Mouse (Mus musculus): Measurements from ENCODE around the gene Gng5.

Gene Gng5

DNA sequence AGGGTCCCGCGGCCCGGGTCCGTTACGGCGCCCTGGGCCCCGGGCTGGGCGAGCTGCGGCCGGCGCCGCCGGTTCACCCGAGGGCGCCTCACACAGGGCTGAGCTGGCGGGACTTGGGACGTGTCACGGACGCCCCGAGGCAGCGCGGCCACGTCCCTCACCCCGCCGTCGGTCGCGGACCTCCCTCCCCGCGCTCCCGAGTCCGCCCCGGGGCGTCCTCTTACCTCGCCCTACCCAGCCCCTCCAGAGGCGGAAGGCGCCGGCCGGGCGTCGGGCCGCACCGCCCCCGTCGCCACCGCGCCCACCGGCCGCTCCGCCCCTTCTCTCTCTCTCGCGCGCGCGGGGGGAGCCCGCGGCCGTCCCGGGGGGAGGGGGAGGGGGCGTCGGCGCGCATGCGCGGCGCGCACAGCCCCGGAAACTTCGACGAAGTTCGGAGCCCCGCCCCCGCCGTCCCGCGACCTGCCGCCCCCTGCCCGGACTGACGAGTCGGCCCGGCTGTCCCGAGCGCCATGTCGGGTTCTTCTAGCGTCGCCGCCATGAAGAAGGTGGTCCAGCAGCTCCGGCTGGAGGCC lies at the start of gene Gng5, which contains the start of gene Spata1:
Gene Gng5, plus strand, starts transcription at position 377 of the 572 bp plus-strand sequence.
Gene Spata1, minus strand, starts transcription at position 323 of the 572 bp plus-strand sequence.
- DNase-seq (ENCODE audit: low spot score) = peak; percentile 24

DNA sequence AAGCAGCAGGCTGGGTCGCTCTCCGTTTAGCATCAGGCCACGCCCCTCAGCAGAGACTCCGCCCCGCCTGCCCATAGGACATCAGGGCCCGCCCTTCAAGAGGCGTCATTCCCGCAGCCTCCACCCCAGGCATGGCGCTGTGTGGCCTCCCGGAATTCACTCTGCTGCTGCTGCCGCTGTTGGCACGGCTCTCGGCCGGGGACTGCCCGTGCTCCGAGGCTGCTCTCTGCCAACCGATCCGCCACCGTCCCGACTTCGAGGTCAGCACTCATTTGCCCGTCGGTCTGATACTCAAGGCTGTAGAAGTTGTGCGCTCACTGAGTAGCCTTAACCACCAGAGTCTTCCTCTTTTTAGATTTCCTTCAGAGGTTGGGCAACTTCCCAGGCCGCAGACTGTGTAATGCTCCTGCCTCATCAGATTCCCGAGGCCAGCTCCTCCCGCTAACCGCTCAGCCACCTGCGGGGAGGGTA lies 49.2 kb upstream of the Gng5 start:
- DNase-seq (ENCODE audit: low spot score) = peak; percentile 86

DNA sequence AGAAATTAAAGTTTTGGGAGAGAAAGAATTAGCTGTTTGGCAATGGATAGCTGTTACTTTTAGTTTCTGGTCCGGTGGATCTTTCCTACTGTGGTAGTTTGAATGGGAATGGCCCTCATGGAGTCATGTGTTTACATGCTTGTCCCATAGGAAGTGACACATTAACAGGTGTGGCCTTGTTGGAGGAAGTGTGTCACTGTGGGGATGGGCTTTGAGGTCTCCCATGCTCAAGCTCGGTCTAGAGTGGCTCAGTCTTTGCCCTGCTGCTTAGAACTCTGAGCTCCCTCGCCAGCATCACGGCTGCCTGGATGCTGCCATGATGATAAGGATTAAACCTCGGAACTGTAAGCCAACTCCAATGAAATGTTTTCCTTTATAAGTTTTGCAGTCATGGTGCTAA lies 48.2 kb upstream of the Gng5 start:
- DNase-seq (ENCODE audit: low spot score) = no peak

DNA sequence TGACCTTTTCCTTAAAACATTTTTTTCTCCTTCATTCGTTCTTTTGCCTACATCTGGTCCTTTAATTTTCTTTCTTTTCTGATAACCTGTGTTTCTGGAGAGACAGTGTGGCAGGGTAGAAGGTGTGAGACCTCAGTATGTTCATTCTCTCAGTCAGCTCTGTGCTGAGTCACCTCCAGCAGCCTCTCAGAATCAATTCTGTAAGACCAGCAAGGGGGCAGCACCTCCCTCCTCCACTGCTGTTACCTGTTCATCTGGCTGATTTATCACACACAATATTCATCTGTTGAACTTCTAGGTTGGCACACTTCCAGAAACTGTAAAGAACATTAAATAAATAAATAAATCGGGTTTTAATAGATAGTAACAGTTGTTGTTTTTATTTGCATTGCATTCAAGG lies 36.7 kb upstream of the Gng5 start:
- no peak for DNase-seq (ENCODE audit: low spot score)

DNA sequence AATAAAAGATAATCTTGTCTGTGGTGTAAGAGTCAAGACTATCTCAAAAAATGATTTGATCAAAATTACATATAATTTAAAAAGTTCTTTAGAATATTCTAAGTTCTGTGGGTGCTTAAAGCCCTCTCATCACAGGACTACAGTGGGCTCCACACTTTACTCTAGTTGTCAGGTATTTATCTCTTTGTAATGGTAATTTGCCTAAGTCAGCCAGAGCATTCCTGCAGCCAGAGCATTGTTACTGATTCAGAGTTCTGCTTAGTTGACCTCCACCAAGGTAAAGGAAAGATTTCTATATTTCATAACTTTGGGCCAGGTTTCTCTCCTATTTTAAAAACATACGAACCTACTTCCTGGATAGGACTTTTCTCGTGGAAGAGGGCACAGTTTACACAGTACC lies 30.4 kb upstream of the Gng5 start:
- DNase-seq (ENCODE audit: low spot score) = no peak

DNA sequence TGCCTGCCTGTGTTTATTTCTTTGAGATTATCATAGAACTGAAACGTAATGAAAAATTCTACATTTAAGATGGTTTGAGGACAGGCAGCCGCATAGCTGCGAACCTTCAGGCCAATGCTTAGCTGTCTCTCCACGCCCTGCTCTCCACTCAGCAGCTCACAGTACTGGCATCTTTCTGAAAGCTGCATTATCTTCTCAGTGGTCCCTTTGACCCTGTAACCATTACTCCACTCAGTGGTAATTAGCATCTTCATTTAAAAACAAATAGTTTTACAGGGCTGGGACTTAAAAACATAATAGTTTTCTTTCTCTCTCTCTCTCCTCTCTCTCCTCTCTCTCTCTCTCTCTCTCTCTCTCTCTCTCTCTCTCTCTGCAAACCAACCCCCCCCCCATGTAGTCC lies 26.9 kb upstream of the Gng5 start:
- no peak for DNase-seq (ENCODE audit: low spot score)

DNA sequence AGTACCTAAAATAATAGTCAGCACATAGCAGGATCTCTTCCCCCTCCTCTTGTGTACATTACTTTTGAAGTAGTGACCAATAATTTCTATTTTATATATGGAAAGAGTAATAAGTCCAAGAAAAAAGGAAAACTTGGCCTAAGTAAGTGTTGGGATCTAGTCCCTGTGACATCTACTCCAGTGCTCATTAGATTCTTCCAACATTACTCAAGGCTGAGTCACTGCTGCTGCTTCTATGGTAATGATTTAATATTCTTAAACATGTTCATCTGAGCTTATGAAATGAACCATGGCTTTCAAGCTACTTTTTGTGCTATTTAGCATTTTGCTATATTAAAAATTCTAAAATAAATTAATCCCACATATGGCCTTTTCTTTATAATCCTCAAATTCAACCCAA lies 25.9 kb upstream of the Gng5 start:
- no peak for DNase-seq (ENCODE audit: low spot score)

DNA sequence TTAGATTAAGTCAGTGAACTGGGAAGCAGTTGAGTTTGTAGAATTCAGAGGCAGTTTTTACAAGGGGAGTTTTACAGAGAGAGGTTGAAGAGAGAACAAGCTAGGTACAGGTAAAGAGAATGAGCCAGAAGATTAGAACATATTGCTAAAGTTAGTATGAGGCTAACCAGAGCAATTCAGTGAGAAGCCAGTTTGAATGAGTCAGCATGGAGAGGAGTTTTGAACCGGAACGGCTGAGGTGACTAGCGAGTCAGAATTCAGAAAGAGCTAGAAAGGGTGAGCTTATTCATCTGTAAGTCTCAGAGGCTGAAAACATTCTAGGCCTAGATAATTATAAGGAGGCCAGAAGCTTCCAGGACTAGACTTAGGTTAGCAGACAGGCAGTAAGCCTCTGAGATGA lies 25.2 kb upstream of the Gng5 start:
- DNase-seq (ENCODE audit: low spot score) = no peak

DNA sequence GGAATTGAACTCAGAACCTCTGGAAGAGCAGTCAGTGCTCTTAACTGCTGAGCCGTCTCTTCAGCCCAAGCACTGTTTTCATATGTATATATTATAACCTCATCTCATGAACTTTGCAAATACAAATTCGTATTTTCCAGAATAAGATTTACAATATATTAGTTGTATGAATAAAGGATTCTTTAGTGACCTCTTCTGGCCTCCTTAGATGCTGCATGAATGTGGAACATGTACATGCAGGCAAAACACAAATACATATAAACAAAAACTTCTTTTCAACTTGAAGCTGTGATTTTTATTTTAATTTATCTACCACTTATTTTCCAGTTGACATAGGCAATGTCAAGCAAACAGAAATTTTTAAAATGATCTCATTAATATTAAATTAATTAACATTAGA lies 17.6 kb upstream of the Gng5 start:
- DNase-seq (ENCODE audit: low spot score) = no peak

DNA sequence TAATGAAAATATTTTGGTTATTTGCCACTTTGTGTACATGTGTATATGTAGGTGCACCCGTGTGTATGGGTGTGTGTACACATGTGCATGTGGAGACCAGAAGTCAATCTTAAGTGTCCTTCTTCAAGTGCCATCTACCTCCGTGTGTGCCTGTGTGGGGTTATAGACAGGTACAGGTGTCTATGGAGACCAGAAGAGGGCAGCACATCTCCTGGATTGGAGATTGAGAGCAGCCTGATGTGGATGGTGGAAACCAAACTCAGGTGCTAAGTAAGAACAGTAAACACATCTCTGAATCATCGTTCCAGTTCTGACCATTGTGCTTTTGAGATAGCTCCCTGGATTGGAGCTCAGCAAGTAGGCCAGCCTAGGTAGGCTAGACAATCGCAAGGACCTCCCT lies 13.1 kb upstream of the Gng5 start:
- no peak for DNase-seq (ENCODE audit: low spot score)

DNA sequence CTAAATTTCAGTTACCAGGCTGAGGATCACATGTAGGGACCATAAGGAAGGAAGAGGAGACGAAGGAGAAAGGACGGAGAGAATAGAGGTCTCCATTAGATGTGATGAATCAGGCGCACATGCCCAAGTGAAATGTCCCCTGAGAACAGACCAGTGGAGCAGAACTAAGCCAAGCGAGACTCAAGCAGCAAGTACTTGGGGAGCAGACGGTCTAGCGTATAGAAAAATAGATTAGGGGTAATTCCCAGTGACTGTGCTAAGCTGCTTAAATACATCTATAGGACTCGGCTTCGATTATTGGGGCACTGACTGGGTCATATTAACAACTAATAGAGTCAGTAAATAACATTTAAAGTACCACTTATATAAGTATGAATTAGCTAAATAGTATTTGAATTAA lies 4.7 kb upstream of the Gng5 start:
- DNase-seq (ENCODE audit: low spot score) = no peak

DNA sequence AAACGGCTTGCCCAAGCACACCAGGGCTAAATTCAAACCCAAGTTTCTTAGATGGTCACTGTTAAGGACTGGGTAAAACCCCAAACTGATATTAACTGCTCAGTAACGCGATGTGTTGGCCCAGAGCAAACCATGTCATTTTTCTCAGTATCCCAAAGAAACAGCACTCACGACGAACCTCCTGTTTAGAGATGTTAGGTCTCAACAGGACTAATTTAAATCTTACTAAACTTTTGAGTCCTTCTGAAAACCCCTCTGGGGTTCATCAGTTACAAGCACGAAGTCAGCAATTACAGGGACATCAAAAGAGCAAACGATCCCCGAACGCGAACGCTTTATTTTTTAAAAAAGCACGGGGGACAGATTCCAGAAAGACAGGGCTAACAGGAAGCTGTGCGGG lies 618 bp upstream of the Gng5 start:
- no peak for DNase-seq (ENCODE audit: low spot score)

DNA sequence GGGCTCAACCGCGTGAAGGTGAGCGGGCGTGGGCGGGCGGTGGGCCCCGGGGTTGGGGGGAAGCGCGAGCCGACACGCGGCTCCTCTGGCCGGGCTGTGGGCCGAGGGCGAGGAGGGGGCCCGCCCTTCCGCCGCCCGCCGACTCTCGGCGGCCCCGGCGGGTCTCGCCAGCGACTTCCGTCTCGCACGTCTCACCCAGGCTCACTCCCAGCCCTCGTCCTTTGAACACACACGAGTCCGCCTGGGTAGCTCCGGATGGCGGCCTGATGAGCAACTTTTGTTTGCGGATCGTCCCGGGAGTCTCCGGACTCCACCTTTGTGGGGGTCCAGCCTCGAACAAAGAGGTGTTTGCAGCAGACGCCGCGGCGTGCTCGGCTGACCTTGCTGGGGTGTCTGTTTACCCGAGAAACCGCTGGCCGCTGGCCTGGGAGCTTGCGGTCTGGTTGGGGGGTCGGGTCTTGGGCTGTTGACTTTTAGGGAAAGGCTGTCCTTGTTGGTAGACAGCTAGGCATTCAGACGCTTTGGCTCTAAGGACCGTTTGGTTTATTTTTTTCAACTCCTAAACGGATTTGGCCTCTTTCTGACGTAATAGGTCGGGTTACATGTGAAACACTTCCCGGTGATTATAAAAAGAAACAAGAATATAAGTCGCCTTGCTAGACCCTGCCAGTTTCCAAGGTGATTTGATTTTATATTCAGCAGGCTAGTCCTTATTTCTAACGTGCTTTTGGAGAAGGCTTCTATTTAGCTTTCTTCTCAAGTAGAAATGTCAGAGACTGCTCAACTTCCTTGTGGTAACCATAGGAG lies 599 bp downstream of the Gng5 start:
- DNase-seq (ENCODE audit: low spot score) = no peak

DNA sequence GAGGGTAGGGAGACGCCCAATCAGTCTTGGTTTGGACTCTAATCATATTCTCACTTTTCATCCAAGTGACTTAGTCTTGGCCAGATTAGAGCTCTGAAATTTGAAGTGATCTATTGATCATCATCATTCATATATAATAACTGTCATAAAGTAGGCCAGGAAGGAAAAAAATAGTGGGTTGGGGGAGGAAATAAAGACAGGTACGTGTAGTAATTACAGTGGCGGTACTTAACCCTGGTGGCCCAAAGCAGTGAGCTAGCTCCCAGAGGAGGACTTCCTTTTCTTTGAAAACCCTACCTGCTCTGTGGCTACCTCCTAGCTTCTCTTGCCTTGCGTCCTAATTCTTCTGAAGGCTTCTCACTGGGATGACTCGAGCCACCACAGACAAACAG lies 1.2 kb downstream of the Gng5 start:
- DNase-seq (ENCODE audit: low spot score) = no peak

DNA sequence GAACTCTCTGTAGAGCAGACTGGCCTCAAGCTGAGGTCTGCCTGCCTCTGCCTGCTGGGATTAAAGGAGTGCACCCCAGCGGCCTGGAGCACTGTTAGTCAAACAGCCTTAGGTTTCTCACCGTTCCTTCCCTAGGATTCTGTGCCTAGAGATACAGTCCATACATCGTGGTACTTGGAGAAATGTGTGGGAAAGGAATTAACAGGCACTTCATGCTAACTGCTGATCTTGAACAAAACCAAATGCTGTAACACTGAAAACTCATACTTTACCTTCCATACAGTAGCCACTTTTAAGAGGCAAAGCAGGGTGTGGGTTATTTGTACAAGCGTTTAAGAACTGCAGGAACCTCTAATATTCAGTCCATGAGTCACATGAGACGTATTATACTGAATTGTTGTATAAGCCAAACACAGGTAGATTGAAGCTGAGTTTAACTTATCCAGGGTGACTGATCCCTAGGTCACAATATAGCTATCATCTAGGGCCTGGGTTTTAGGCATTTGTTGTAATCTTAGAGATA lies 2.1 kb downstream of the Gng5 start:
- DNase-seq (ENCODE audit: low spot score) = no peak

DNA sequence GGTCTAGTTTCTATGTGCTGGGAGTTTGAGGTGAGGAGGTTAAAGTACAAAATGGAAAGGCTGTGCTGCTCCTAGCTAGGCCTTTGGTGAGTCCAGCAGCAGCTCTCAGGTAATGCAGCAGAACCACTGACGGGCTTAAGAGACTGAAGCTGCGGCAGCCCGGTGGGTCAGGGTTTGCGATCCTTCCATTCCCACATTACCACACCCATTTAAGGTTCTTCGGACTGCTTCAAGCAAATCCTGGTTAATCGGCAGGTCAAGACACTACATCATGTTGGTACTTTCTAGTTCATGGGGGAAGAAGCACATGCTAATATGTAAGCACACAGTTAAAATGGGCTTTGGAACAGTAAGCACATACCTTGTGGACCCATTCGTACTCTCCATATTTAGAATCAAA lies 7.1 kb downstream of the Gng5 start:
- no peak for DNase-seq (ENCODE audit: low spot score)

DNA sequence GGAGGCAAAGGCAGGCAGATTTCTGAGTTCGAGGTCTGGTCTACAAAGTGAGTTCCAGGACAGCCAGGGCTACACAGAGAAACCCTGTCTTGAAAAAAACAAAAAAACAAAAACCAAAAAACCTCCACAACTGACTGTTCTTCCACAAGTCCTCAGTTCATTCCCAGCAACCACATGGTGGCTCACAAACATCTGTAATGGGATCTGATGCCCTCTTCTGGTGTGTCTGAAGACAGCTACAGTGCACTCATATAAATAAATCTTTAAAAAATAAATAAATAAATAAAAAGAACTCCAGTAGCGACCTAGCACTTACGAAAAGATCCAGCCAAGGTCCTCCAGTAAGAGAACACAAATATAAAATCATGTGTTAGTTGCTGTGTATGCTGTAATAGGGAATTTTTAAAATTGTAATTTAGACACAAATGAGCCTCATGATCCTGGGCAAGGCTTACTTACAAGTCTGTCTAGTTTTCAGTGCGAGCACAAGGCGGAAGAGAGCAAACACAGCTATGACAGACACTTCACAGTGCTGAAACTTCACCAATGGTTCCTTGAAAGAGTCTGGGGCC lies 20.7 kb downstream of the Gng5 start:
- DNase-seq (ENCODE audit: low spot score) = no peak

DNA sequence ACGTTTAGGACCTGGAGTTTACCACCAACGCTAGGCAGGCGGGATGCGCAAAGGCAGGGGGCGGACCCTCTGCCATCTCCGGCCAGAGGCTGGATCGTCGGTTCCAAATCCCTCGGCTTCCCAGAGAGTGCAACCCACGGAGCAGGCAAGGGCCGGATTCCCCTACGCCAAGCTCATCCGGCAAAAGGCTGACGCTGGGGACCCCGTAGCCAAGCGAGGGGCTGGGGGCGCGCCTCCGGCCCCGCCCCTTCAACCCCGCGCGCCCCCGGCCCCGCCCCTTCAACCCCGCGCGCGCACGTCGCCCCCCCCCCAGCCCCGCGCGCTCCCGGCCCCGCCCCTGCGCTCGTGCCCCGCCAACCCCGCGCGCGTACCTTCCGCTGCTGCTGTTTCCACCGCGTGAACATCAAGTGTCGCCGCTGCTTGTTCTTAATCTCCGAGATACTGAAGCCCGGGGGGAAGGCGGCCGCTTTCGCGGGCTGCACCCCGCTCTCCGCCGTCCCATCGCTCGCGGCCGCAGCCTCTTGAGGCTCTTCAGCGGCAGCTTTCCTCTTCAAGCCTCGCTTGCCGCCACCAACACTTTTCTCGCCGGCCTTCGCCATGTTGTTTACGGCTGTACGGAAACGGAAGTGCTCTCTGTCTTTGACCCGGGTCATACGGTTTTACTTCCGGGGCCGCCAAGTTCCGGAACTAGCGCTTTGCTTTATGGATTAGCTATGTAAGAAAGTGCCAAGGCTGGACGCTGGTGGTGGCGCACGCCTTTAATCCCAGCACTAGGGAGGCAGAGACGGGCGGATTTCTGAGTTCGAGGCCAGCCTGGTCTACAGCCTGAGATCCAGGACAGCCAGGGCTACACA lies 21.4 kb downstream of the Gng5 start, which contains the start of gene Rpf1:
Gene Rpf1, minus strand, starts transcription at position 632 of the 854 bp plus-strand sequence.
- DNase-seq (ENCODE audit: low spot score) = peak; percentile 87

DNA sequence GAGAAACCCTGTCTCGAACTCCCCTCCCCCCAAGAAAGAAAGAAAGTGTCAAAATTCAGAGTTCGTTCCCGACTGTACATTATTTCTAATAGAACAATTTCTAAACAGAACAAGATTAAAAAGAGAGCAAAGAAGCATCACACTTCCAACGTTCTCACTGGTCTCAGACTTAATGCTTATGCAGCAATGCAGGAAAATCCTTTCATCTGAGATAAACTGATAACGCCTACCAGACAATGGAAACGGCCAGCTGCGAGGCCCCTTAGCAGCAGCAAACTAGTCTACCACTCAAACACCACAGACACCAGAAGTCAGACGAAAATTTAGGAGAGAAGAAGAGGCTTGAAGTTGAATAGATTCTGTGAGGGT lies 22.0 kb downstream of the Gng5 start:
- no peak for DNase-seq (ENCODE audit: low spot score)

DNA sequence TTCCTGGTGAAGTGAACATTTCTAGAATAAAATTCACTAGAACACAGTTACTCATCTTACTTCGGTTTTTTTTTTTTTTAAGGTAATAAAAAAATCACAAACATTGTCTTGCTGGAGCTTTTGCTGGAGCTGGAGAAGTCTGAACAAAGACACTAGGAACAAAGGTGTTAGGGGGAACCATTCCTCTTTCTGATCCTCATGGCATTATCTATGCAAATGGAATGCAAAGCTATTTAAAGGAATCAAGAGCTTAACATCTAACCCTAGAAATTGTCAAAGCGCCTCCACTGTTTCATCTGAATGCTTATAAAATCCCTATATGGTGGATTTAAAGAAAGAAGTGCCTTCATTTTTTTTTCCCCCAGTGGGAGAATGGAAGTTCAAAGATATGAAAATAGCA lies 28.7 kb downstream of the Gng5 start:
- no peak for DNase-seq (ENCODE audit: low spot score)

DNA sequence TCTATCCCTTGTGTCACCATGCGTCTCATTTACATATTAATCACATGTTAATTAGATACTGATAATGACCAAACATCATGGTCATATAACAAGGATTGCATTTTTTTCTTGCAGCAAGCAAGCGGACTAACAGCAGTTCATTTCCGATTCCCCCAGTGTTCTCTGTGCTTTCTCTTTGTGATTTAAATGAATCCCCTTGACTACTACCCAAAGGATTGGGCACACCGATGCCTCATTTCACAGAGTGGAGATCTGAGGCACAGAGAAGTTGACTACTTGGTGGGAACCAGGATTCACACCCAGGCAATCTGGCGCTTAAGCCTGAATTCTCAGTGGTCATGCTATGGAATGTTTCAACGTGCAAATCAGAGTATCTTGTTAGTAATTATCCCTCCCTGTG lies 35.4 kb downstream of the Gng5 start:
- no peak for DNase-seq (ENCODE audit: low spot score)

Measured in left cerebral cortex, adult 11 months (tissue).